Mouse (Mus musculus): Measurements from ENCODE around the gene Lysmd2. TPM values are rescaled to one million over a fixed set of nuclear protein-coding genes. Genes with fewer than 3 reads are reported as not detected.
"Not testable (repeated sequence)": the region's sequence is repeated elsewhere in the genome, so short reads cannot be mapped to it uniquely, and the experiment has no call there.

The Lysmd2 gene
- polyA plus RNA-seq, 1 experiment from 2014 or later, result 34.7 TPM

DNA sequence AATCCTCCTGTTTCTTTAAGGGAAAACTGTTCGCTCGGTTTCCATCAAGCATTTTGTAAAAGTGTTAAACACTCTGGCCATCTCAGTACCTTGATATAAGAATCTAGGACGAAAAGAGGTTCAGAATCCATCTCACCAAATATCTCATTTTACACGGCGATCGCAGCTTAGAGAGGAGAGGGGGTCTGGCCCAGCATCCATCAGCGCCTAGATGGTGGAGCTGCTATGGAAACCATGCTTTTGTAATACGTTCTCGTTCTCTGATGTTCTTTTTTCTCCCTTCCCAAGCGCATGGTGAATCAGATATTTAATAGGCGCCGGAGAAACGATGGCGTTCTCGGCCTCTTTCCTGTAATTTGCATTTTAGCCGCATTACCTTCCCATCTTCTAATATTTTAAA is 15.6 kb upstream of the Lysmd2 start:
- Histone ChIP-seq H3K4me1 (replicated peaks; ENCODE audit: insufficient read depth, low read length) (0 out of 2 replicates have a peak, but pooled peaks cover 2% of the 10 kb centered on the region), H3K4me3 (replicated peaks; ENCODE audit: low read depth, low read length) (peak overlapping the region; percentile 62), H3K4me2 (ENCODE audit: low read length) (peak overlapping the region; percentile 90), H3K27ac (no peak overlapping the region), H3K9ac (ENCODE audit: low read depth, low read length) (no peak overlapping the region), H3K36me3 (ENCODE audit: insufficient read depth, low read length) (no peaks in the 10 kb centered on the region), H3K9me3 (replicated peaks; ENCODE audit: low read length) (no peaks in the 10 kb centered on the region), H3K27me3 (ENCODE audit: insufficient read depth, low read length) (no peaks in the 10 kb centered on the region)
- 26% methylated on average over 16 of the region's 16 CpGs for WGBS
- no peak for TF ChIP-seq CTCF (IDR thresholded peaks at IDR 0.05; ENCODE audit: low read depth)
- DNase-seq (ENCODE audit: low spot score), result no peak
- no peak for ATAC-seq (replicated peaks; ENCODE audit: low FRiP score, low read depth)

DNA sequence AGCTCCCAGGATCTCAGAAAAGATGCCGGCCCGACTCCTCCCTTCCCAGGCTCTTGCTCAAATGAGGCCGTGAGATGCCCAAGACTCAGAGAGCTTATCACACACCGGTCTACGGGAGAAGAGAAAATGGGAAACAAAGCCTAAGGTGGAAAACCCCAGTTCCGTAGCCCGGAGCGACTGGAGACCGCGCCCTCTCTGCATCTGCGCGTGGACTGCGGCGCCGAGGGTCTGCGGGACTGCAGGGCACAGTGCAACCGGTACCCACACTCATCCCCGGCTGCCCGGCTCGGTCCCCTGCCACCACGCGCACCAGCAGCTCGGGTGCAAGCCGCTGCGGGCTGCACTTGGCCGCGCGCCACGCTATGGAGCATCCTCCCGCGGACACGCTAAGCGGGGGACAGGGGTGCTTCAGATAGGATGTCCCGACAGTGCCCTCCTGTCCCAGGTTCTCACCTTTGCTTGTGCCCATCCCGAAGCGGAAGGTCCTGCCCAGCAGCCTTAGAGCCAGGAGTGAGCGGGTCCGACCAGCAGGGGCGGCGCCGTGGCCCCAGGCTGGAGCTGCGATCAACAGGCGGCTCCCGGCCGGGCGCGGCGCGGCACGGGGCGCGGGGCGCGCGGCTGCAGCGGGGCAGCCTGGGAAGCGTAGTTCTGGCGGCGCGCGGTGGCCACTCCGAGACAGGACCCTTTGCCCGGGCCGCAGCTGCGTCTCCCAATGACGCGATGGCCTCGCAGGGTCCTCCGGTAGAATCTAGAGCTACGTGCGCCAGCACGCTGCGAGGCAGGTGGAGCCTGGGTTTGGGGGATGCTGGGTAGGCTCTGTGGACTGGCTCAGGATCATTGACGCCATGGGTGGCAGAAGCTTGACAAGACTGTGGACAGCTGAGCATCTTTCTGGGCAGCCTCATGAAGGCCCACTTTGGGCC is 14.7 kb upstream of the Lysmd2 start, which contains the start of gene Tmod2:
Tmod2 (minus strand) TSS at position 755 of the 923 bp plus-strand sequence.
- Histone ChIP-seq H3K4me2 (ENCODE audit: low read length) (peak within 1 kb of the TSS; percentile 90), H3K4me1 (replicated peaks; ENCODE audit: insufficient read depth, low read length) (0 out of 2 replicates have a peak, but pooled peaks cover 2% of the 10 kb centered on the region), H3K27ac (no peak within 1 kb of the TSS), H3K9ac (ENCODE audit: low read depth, low read length) (peak within 1 kb of the TSS; percentile 52), H3K4me3 (replicated peaks; ENCODE audit: low read depth, low read length) (peak within 1 kb of the TSS; percentile 62), H3K27me3 (ENCODE audit: insufficient read depth, low read length) (no peaks in the 10 kb centered on the region), H3K36me3 (ENCODE audit: insufficient read depth, low read length) (no peaks in the 10 kb centered on the region), H3K9me3 (replicated peaks; ENCODE audit: low read length) (no peaks in the 10 kb centered on the region)
- peak; percentile 68 for DNase-seq (ENCODE audit: low spot score)
- WGBS, result under 1% methylated on average over 74 of the region's 74 CpGs
- peak; percentile 21; the same call in 1 of the 2 replicates for TF ChIP-seq CTCF (IDR thresholded peaks at IDR 0.05; ENCODE audit: low read depth)
- peak; percentile 84 for ATAC-seq (replicated peaks; ENCODE audit: low FRiP score, low read depth)

DNA sequence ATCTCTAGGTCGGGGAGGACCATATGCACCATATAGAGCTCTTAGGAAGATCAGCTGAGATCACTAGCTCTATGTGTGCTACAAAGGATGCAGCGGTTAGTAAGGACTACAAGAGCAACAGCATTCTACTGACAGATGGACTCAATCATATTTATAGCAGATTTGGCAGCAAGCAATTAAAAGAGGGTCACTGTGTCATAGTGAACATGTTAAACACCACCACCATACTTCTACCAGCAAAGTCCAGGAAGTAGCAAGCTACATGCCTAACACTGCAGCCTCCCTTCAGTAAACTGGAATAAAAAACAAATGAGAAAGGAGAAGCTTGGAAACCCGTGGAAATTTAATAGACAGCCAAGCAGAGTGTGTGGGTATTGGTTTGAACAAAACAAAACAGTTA is 9.0 kb upstream of the Lysmd2 start:
- no peak overlapping the region for H3K9ac ChIP-seq (ENCODE audit: low read depth, low read length)
- no peaks in the 10 kb centered on the region; the same call in 1 of the 2 replicates for H3K27me3 ChIP-seq (ENCODE audit: insufficient read depth, low read length)
- 64% methylated on average over 3 of the region's 3 CpGs for WGBS
- TF ChIP-seq CTCF (IDR thresholded peaks at IDR 0.05; ENCODE audit: low read depth), result no peak
- H3K4me3 ChIP-seq (replicated peaks; ENCODE audit: low read depth, low read length), result no peak overlapping the region
- no peaks in the 10 kb centered on the region for H3K9me3 ChIP-seq (replicated peaks; ENCODE audit: low read length)
- H3K36me3 ChIP-seq (ENCODE audit: insufficient read depth, low read length), result no peaks in the 10 kb centered on the region
- H3K4me1 ChIP-seq (replicated peaks; ENCODE audit: insufficient read depth, low read length), result no peaks in the 10 kb centered on the region
- no peak overlapping the region for H3K4me2 ChIP-seq (ENCODE audit: low read length)
- 0 out of 2 replicates have a peak, but pooled peaks have one; percentile 33 for ATAC-seq (replicated peaks; ENCODE audit: low FRiP score, low read depth)
- peak; percentile 53 for DNase-seq (ENCODE audit: low spot score)
- no peak overlapping the region for H3K27ac ChIP-seq

DNA sequence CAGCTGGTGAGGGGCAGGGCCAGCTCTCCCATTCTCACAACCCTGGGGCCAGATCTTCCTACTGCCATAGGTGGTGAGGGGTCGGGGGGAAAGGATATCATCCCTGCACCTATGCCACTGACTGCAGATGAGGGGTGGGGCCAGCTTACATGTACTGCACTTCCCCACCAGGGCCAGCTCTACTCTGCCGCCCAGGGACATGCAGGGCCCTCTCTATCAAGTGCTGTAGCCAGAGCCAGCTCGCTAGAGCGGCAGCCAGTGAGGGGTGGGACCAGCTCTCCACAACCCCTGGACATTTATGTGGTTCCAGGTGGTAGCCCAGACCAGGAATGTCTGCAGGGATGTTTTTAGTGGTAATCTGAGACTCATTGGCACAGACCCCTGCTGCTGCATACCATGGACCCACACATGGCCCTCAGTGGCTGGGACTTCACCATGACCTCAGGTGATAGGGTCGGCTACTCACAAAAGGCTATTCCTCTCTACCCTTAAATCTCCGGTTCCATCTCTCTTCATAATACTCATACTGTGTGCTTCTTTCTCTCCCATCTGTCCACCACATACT is 6.6 kb upstream of the Lysmd2 start:
- no peaks in the 10 kb centered on the region; the same call in 1 of the 2 replicates for H3K27me3 ChIP-seq (ENCODE audit: insufficient read depth, low read length)
- no peak overlapping the region for H3K9ac ChIP-seq (ENCODE audit: low read depth, low read length)
- no peak for TF ChIP-seq CTCF (IDR thresholded peaks at IDR 0.05; ENCODE audit: low read depth)
- H3K4me1 ChIP-seq (replicated peaks; ENCODE audit: insufficient read depth, low read length), result no peaks in the 10 kb centered on the region
- no peak overlapping the region for H3K4me3 ChIP-seq (replicated peaks; ENCODE audit: low read depth, low read length)
- DNase-seq (ENCODE audit: low spot score) (no peak), ATAC-seq (replicated peaks; ENCODE audit: low FRiP score, low read depth) (peak; percentile 54)
- no peak overlapping the region for H3K4me2 ChIP-seq (ENCODE audit: low read length)
- no peaks in the 10 kb centered on the region for H3K9me3 ChIP-seq (replicated peaks; ENCODE audit: low read length)
- 57% methylated on average over 6 of the region's 6 CpGs for WGBS
- no peak overlapping the region for H3K27ac ChIP-seq
- no peaks in the 10 kb centered on the region for H3K36me3 ChIP-seq (ENCODE audit: insufficient read depth, low read length)

DNA sequence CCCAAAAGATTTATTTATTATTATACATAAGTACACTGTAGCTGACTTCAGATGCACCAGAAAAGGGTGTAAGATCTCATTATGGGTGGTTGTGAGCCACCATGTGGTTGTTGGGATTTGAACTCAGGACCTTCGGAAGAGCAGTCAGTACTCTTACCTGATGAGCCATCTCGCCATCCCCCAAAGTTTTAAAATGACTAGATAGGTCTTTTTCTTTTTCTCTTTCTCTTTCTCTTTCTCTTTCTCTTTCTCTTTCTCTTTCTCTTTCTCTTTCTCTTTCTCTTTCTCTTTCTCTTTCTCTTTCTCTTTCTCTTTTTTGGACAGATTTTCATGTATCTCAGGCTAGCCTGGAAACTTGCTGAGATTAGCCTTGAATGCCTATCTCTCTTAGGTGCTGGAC is 5.8 kb upstream of the Lysmd2 start:
- WGBS, result 93% methylated on average over 2 of the region's 2 CpGs
- not testable (repeated sequence) for DNase-seq (ENCODE audit: low spot score); ATAC-seq (replicated peaks; ENCODE audit: low FRiP score, low read depth)

DNA sequence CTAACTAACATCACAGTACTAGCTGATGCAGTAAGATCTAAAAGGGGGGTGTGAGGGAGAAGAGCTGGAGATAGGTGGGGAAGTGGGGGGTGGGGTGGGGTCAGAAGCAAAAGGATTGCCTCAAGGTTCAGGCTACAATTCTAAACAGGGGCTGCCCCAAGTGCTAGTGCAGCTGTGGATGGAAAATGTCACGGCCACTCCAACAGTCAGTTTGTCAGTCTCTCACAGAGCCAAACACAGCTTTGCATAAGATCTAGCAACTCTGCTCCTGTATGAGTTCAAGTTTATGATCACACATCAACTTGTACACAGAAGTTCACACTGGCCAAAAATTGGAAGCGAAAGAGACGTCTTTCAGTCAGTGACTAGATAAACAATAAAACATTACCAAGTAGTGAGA is 4.1 kb upstream of the Lysmd2 start:
- Histone ChIP-seq H3K27me3 (ENCODE audit: insufficient read depth, low read length) (no peaks in the 10 kb centered on the region; the same call in 1 of the 2 replicates), H3K4me3 (replicated peaks; ENCODE audit: low read depth, low read length) (no peak overlapping the region), H3K4me1 (replicated peaks; ENCODE audit: insufficient read depth, low read length) (0 out of 2 replicates have a peak, but pooled peaks cover 4% of the 10 kb centered on the region), H3K27ac (no peak overlapping the region), H3K4me2 (ENCODE audit: low read length) (no peak overlapping the region), H3K9ac (ENCODE audit: low read depth, low read length) (no peak overlapping the region), H3K9me3 (replicated peaks; ENCODE audit: low read length) (no peaks in the 10 kb centered on the region), H3K36me3 (ENCODE audit: insufficient read depth, low read length) (no peaks in the 10 kb centered on the region)
- no peak for TF ChIP-seq CTCF (IDR thresholded peaks at IDR 0.05; ENCODE audit: low read depth)
- WGBS, result 70% methylated on average over 3 of the region's 3 CpGs
- ATAC-seq (replicated peaks; ENCODE audit: low FRiP score, low read depth) (no peak), DNase-seq (ENCODE audit: low spot score) (no peak)

More for the DNA sequence above, 5.8 kb upstream of the Lysmd2 start:
- not testable (repeated sequence) for H3K4me2 ChIP-seq (ENCODE audit: low read length); H3K27ac ChIP-seq; H3K4me3 ChIP-seq (replicated peaks; ENCODE audit: low read depth, low read length); H3K4me1 ChIP-seq (replicated peaks; ENCODE audit: insufficient read depth, low read length); H3K27me3 ChIP-seq (ENCODE audit: insufficient read depth, low read length); H3K9ac ChIP-seq (ENCODE audit: low read depth, low read length); H3K9me3 ChIP-seq (replicated peaks; ENCODE audit: low read length); H3K36me3 ChIP-seq (ENCODE audit: insufficient read depth, low read length)
